ENCODE assay signal across 21 mouse cellular contexts in genomic region chr1:86300093-86300492, GRCm38 (mm10). TPM values are rescaled to one million over a fixed set of nuclear protein-coding genes. Genes with fewer than 3 reads are reported as not detected.
A peak's percentile ranks its signal among the peaks of the same experiment; 100 is the strongest.
DNase-seq lines count a peak whose midpoint lies in the region; ATAC-seq and TF ChIP-seq lines count a peak whose summit lies in the region.
"Had no signal": no experiment of that assay in that cellular context is flagged by ENCODE, and none has a peak within 500 bp of the region (broad histone marks: within the 10 kb centered on the region; RNA-seq: fewer than 3 reads in every experiment).

No protein-coding gene starts in this region.

- TF ChIP-seq CTCF in C2C12 (IDR thresholded peaks at IDR 0.05; ENCODE audit: control insufficient read depth, insufficient read depth, insufficient read length) (no peak), ES-Bruce4 (IDR thresholded peaks at IDR 0.05; ENCODE audit: low read depth, low read length) (no peak)

- H3K27ac ChIP-seq in ES-Bruce4 (ENCODE audit: insufficient read depth, low read length): 0 out of 2 replicates have a peak overlapping the region, but pooled peaks have one; percentile 10
- H3K27ac ChIP-seq in limb, embryonic 14.5 days (replicated peaks; ENCODE audit: low read depth, low read length): no peak overlapping the region
- no peak overlapping the region for H3K27ac ChIP-seq in kidney, embryonic 15.5 days
- H3K27ac ChIP-seq: left cerebral cortex, adult 2 months; limb, embryonic 12.5 days; liver, embryonic 13.5 days; midbrain, embryonic 10.5 days had no signal

- no peak for TF ChIP-seq POLR2A in ES-Bruce4 (IDR thresholded peaks at IDR 0.05; ENCODE audit: insufficient read depth, low read length)
- TF ChIP-seq POLR2A in limb, embryonic 14.5 days (IDR thresholded peaks at IDR 0.05; ENCODE audit: borderline replicate concordance, extremely low read depth, insufficient read depth, insufficient read length): no peak

- H3K4me3 ChIP-seq in C2C12 (ENCODE audit: insufficient read depth, poor library complexity, severe bottlenecking) (no peak overlapping the region), ES-Bruce4 (ENCODE audit: low read depth, low read length) (no peak overlapping the region)
- no peak overlapping the region for H3K4me3 ChIP-seq in limb, embryonic 14.5 days (replicated peaks; ENCODE audit: low read length)
- H3K4me3 ChIP-seq in kidney, embryonic 15.5 days (replicated peaks): no peak overlapping the region
- H3K4me3 ChIP-seq: left cerebral cortex, adult 2 months; limb, embryonic 12.5 days; liver, embryonic 13.5 days; midbrain, embryonic 10.5 days had no signal

- H3K27me3 ChIP-seq in C2C12 (ENCODE audit: control insufficient read depth, insufficient read depth, insufficient read length) (no peaks in the 10 kb centered on the region), ES-Bruce4 (ENCODE audit: control insufficient read depth, insufficient read depth, low read length, poor library complexity, severe bottlenecking) (no peaks in the 10 kb centered on the region)
- peaks cover 6% of the 10 kb centered on the region; the same call in 1 of the 2 replicates for H3K27me3 ChIP-seq in limb, embryonic 14.5 days (ENCODE audit: control insufficient read depth, insufficient read depth, low read length)
- peaks cover 37% of the 10 kb centered on the region for H3K27me3 ChIP-seq in kidney, embryonic 15.5 days

- no peak for TF ChIP-seq EP300 in ES-Bruce4 (IDR thresholded peaks at IDR 0.05; ENCODE audit: insufficient read depth, low read depth, low read length)

- H3K4me2 ChIP-seq in limb, embryonic 14.5 days (replicated peaks; ENCODE audit: low read depth, low read length, severe bottlenecking): no peak overlapping the region
- no peak overlapping the region for H3K4me2 ChIP-seq in kidney, embryonic 15.5 days
- H3K4me2 ChIP-seq: limb, embryonic 12.5 days; liver, embryonic 13.5 days; lung, embryonic 14.5 days had no signal

- H3K79me3 ChIP-seq in C2C12 (ENCODE audit: low read depth): no peaks in the 10 kb centered on the region

- H3K9ac ChIP-seq in ES-Bruce4 (ENCODE audit: low read depth, poor library complexity, severe bottlenecking): no peak overlapping the region
- H3K9ac ChIP-seq in limb, embryonic 14.5 days (ENCODE audit: low read depth, low read length, severe bottlenecking): no peak overlapping the region
- H3K9ac ChIP-seq in kidney, embryonic 15.5 days: no peak overlapping the region
- H3K9ac ChIP-seq: limb, embryonic 12.5 days; liver, embryonic 13.5 days; lung, embryonic 14.5 days had no signal

- H3K4me1 ChIP-seq in ES-Bruce4 (ENCODE audit: control insufficient read depth, insufficient read depth, low read length): peaks cover 9% of the 10 kb centered on the region
- H3K4me1 ChIP-seq in limb, embryonic 14.5 days (ENCODE audit: control insufficient read depth, insufficient read depth, low read length): peaks cover 6% of the 10 kb centered on the region; the same call in 1 of the 2 replicates
- peaks cover 26% of the 10 kb centered on the region for H3K4me1 ChIP-seq in kidney, embryonic 15.5 days

- no peak overlapping the region for H3ac ChIP-seq in C2C12 (ENCODE audit: control insufficient read depth, insufficient read length, low read depth)

- H3K36me3 ChIP-seq in C2C12 (ENCODE audit: control insufficient read depth, insufficient read depth): no peaks in the 10 kb centered on the region
- no peaks in the 10 kb centered on the region; the same call in 1 of the 2 replicates for H3K36me3 ChIP-seq in ES-Bruce4 (ENCODE audit: control insufficient read depth, insufficient read depth, low read length, poor library complexity, severe bottlenecking)
- H3K36me3 ChIP-seq in limb, embryonic 14.5 days (ENCODE audit: control insufficient read depth, insufficient read depth, low read length): no peaks in the 10 kb centered on the region
- no peaks in the 10 kb centered on the region for H3K36me3 ChIP-seq in kidney, embryonic 15.5 days
- H3K36me3 ChIP-seq: limb, embryonic 12.5 days; liver, embryonic 13.5 days; midbrain, embryonic 10.5 days had no signal

- peak; percentile 55 for DNase-seq in embryo, embryonic 11 days
- DNase-seq in limb, embryonic 14.5 days (ENCODE audit: low spot score): peak; percentile 16
- no peak for DNase-seq in Muller cell, postnatal 12 days (ENCODE audit: inconsistent ontology term)
- no peak for DNase-seq in spleen, postnatal 36 days (ENCODE audit: low spot score in 2 of 2)
- DNase-seq: adrenal gland, postnatal 14 days; cerebellum, adult 9-11 months; gastrocnemius, postnatal 25 days; kidney, adult 9 months; layer of hippocampus, adult 9-11 months; liver, embryonic 13.5 days; lung, embryonic 14.5 days; lung, postnatal 36 days; right cerebral cortex, postnatal 14 days had no signal

- ATAC-seq in limb, embryonic 14.5 days (ENCODE audit: low FRiP score, low read depth): no peak
- ATAC-seq in kidney, embryonic 15.5 days (replicated peaks; ENCODE audit: low FRiP score): no peak
- ATAC-seq: activated CD4-positive, CD25-positive, alpha-beta regulatory T cell, adult 4 months; CD4-positive, CD25-positive, alpha-beta regulatory T cell, adult 4 months had no signal

- H3K9me3 ChIP-seq in ES-Bruce4 (replicated peaks; ENCODE audit: control insufficient read depth, insufficient read depth, low read length, poor library complexity, severe bottlenecking): no peaks in the 10 kb centered on the region
- no peaks in the 10 kb centered on the region for H3K9me3 ChIP-seq in limb, embryonic 14.5 days (ENCODE audit: control insufficient read depth, low read length)
- no peaks in the 10 kb centered on the region for H3K9me3 ChIP-seq in kidney, embryonic 15.5 days (replicated peaks)
- H3K9me3 ChIP-seq: limb, embryonic 12.5 days; liver, embryonic 13.5 days; midbrain, embryonic 10.5 days had no signal

- WGBS in limb, embryonic 14.5 days: 10% methylated on average over 2 of the region's 2 CpGs
- 33% methylated on average over 2 of the region's 2 CpGs for WGBS in kidney, embryonic 15.5 days

- no peaks in the 10 kb centered on the region for H3K79me2 ChIP-seq in C2C12 (ENCODE audit: control insufficient read depth, insufficient read depth)

TF ChIP-seq in C2C12, 6 proteins besides CTCF, POLR2A, EP300 and RAD21:
- TF ChIP-seq FOSL1 (IDR thresholded peaks at IDR 0.05; ENCODE audit: insufficient read depth, low read length, poor library complexity, severe bottlenecking) (no peak), MYOD1 (IDR thresholded peaks at IDR 0.05; ENCODE audit: control insufficient read depth, insufficient read length, low read depth) (peak; percentile 75)

RNA-seq across cellular contexts. Expression of gene B3gnt7, which starts 2.5 kb away (rescaled TPM):
- not detected for polyA plus RNA-seq in C2C12 (2012; fragmentation: generic; extraction: Trizol)
- polyA plus RNA-seq in ES-Bruce4 (2011; ENCODE audit: insufficient read depth, insufficient read length, low read depth, missing spikeins): 54.9 and 55.3 TPM in 2 replicates
- polyA plus RNA-seq in limb, embryonic 14.5 days (2012; rRNA removed): 9.7 and 13.2 TPM in 2 replicates
- 7.1 and 7.7 TPM in 2 replicates for polyA plus RNA-seq in limb, embryonic 14.5 days (2014; fragmentation: Nextera tagmentation; extraction: Ambion mirVana)
- 7.5 and 7.8 TPM in 2 replicates for polyA plus RNA-seq in kidney, embryonic 15.5 days (2015; fragmentation: Nextera tagmentation; extraction: Ambion mirVana)
- polyA plus RNA-seq: CD4-positive, CD25-positive, alpha-beta regulatory T cell, adult 4 months had no signal

RNA-seq across cellular contexts. Expression of gene Ncl, which starts 59.1 kb away (rescaled TPM):
- polyA plus RNA-seq in C2C12 (2012; fragmentation: generic; extraction: Trizol): 286 TPM
- 1,350 and 1,473 TPM in 2 replicates for polyA plus RNA-seq in ES-Bruce4 (2011; ENCODE audit: insufficient read depth, insufficient read length, low read depth, missing spikeins)
- polyA plus RNA-seq in limb, embryonic 14.5 days (2012; rRNA removed): 63.5 and 201 TPM in 2 replicates
- 286 and 299 TPM in 2 replicates for polyA plus RNA-seq in limb, embryonic 14.5 days (2014; fragmentation: Nextera tagmentation; extraction: Ambion mirVana)
- 500 and 531 TPM in 2 replicates for polyA plus RNA-seq in kidney, embryonic 15.5 days (2015; fragmentation: Nextera tagmentation; extraction: Ambion mirVana)

Comparison
In these comparisons a context has a peak if more than half of its experiments do, and no peak if none do; other contexts are left out.
1. DNase-seq: peak in embryo, embryonic 11 days (single experiment) and limb, embryonic 14.5 days (single experiment); none in Muller cell, postnatal 12 days (single experiment) and spleen, postnatal 36 days (0 of 2).